Mouse (Mus musculus): ENCODE results near the gene Stk10. TPM values are rescaled to one million over a fixed set of nuclear protein-coding genes. Genes with fewer than 3 reads are reported as not detected.

Stk10 gene
- polyA plus RNA-seq, 1 experiment from 2014 or later, result 2.0 TPM

DNA sequence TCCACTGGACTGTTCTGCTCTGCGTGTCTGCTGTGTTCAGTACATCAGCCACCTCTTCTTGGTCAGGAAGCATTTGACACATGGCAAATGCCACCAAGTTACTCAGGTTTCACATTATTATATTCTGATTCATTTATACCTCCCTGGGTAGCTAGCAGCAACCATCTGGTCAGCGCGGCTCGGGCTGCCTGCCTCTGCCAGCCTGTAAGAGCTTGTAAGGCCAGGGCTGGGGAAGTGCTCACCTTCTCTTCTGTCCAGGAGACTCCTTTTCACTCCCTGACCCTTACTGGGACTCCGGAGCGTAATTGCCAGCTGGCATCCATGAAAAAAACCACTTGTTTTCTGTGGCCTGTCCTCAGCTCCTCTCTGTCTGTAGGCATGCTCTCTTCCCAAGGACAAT is 16.1 kb downstream of the Stk10 start:
- no peak overlapping the region for H3K27ac ChIP-seq (replicated peaks; ENCODE audit: low read depth, low read length)
- peaks cover 16% of the 10 kb centered on the region for H3K4me1 ChIP-seq (ENCODE audit: control insufficient read depth, insufficient read depth, low read length)
- no peak for DNase-seq (ENCODE audit: low spot score)
- no peak for ATAC-seq (ENCODE audit: insufficient number of reproducible peaks, low FRiP score, low TSS enrichment, low read depth)
- no peak overlapping the region for H3K4me2 ChIP-seq (ENCODE audit: low read depth, severe bottlenecking)
- 68% methylated on average over 6 of the region's 6 CpGs for WGBS
- no peaks in the 10 kb centered on the region for H3K36me3 ChIP-seq (ENCODE audit: control insufficient read depth, insufficient read depth, low read length)
- no peak overlapping the region for H3K4me3 ChIP-seq (ENCODE audit: low read depth, low read length)
- H3K27me3 ChIP-seq (ENCODE audit: control insufficient read depth, insufficient read depth, low read length), result no peaks in the 10 kb centered on the region
- no peaks in the 10 kb centered on the region for H3K9me3 ChIP-seq (ENCODE audit: control insufficient read depth, low read length)
- no peak overlapping the region for H3K9ac ChIP-seq (ENCODE audit: low read length)

GRCm38 (mm10) chr11:32550102-32550501 is 17.0 kb downstream of the Stk10 start:
- Histone ChIP-seq H3K9me3 (ENCODE audit: control insufficient read depth, low read length) (no peaks in the 10 kb centered on the region), H3K36me3 (ENCODE audit: control insufficient read depth, insufficient read depth, low read length) (no peaks in the 10 kb centered on the region), H3K4me2 (ENCODE audit: low read depth, severe bottlenecking) (no peak overlapping the region), H3K27ac (replicated peaks; ENCODE audit: low read depth, low read length) (no peak overlapping the region), H3K4me3 (ENCODE audit: low read depth, low read length) (no peak overlapping the region), H3K4me1 (ENCODE audit: control insufficient read depth, insufficient read depth, low read length) (peaks cover 16% of the 10 kb centered on the region), H3K27me3 (ENCODE audit: control insufficient read depth, insufficient read depth, low read length) (no peaks in the 10 kb centered on the region), H3K9ac (ENCODE audit: low read length) (no peak overlapping the region)
- DNase-seq (ENCODE audit: low spot score) (no peak), ATAC-seq (ENCODE audit: insufficient number of reproducible peaks, low FRiP score, low TSS enrichment, low read depth) (no peak)
- 49% methylated on average over 4 of the region's 4 CpGs for whole genome bisulfite sequencing

- WGBS, result 95% methylated on average over 4 of the region's 4 CpGs
Measured at GRCm38 (mm10) chr11:32551056-32551455, 18.0 kb downstream of the Stk10 start.

GRCm38 (mm10) chr11:32551579-32552297 is 18.6 kb downstream of the Stk10 start:
- Histone ChIP-seq H3K9ac (ENCODE audit: low read length) (no peak overlapping the region), H3K27me3 (ENCODE audit: control insufficient read depth, insufficient read depth, low read length) (no peaks in the 10 kb centered on the region), H3K27ac (replicated peaks; ENCODE audit: low read depth, low read length) (no peak overlapping the region), H3K9me3 (ENCODE audit: control insufficient read depth, low read length) (no peaks in the 10 kb centered on the region), H3K36me3 (ENCODE audit: control insufficient read depth, insufficient read depth, low read length) (no peaks in the 10 kb centered on the region), H3K4me3 (ENCODE audit: low read depth, low read length) (no peak overlapping the region), H3K4me2 (ENCODE audit: low read depth, severe bottlenecking) (no peak overlapping the region), H3K4me1 (ENCODE audit: control insufficient read depth, insufficient read depth, low read length) (peaks cover 16% of the 10 kb centered on the region)
- 68% methylated on average over 12 of the region's 12 CpGs for WGBS
- ATAC-seq (ENCODE audit: insufficient number of reproducible peaks, low FRiP score, low TSS enrichment, low read depth) (no peak), DNase-seq (ENCODE audit: low spot score) (no peak)

More at GRCm38 (mm10) chr11:32551056-32551455, 18.0 kb downstream of the Stk10 start:
- Histone ChIP-seq H3K4me2 (ENCODE audit: low read depth, severe bottlenecking) (no peak overlapping the region), H3K9me3 (ENCODE audit: control insufficient read depth, low read length) (no peaks in the 10 kb centered on the region), H3K36me3 (ENCODE audit: control insufficient read depth, insufficient read depth, low read length) (no peaks in the 10 kb centered on the region), H3K27ac (replicated peaks; ENCODE audit: low read depth, low read length) (no peak overlapping the region), H3K4me1 (ENCODE audit: control insufficient read depth, insufficient read depth, low read length) (peaks cover 16% of the 10 kb centered on the region), H3K4me3 (ENCODE audit: low read depth, low read length) (no peak overlapping the region), H3K9ac (ENCODE audit: low read length) (no peak overlapping the region), H3K27me3 (ENCODE audit: control insufficient read depth, insufficient read depth, low read length) (no peaks in the 10 kb centered on the region)
- no peak for ATAC-seq (ENCODE audit: insufficient number of reproducible peaks, low FRiP score, low TSS enrichment, low read depth)
- DNase-seq (ENCODE audit: low spot score), result no peak

- no peaks in the 10 kb centered on the region for H3K27me3 ChIP-seq (ENCODE audit: control insufficient read depth, insufficient read depth, low read length)
- DNase-seq (ENCODE audit: low spot score) (no peak), ATAC-seq (ENCODE audit: insufficient number of reproducible peaks, low FRiP score, low TSS enrichment, low read depth) (no peak)
- peaks cover 16% of the 10 kb centered on the region for H3K4me1 ChIP-seq (ENCODE audit: control insufficient read depth, insufficient read depth, low read length)
- no peak overlapping the region for H3K9ac ChIP-seq (ENCODE audit: low read length)
- no peaks in the 10 kb centered on the region for H3K9me3 ChIP-seq (ENCODE audit: control insufficient read depth, low read length)
- no peak overlapping the region for H3K4me2 ChIP-seq (ENCODE audit: low read depth, severe bottlenecking)
- no peak overlapping the region for H3K4me3 ChIP-seq (ENCODE audit: low read depth, low read length)
- H3K27ac ChIP-seq (replicated peaks; ENCODE audit: low read depth, low read length), result no peak overlapping the region
- H3K36me3 ChIP-seq (ENCODE audit: control insufficient read depth, insufficient read depth, low read length), result no peaks in the 10 kb centered on the region
- 65% methylated on average over 13 of the region's 13 CpGs for WGBS
Measured at GRCm38 (mm10) chr11:32552401-32553090, 19.4 kb downstream of the Stk10 start.

DNA sequence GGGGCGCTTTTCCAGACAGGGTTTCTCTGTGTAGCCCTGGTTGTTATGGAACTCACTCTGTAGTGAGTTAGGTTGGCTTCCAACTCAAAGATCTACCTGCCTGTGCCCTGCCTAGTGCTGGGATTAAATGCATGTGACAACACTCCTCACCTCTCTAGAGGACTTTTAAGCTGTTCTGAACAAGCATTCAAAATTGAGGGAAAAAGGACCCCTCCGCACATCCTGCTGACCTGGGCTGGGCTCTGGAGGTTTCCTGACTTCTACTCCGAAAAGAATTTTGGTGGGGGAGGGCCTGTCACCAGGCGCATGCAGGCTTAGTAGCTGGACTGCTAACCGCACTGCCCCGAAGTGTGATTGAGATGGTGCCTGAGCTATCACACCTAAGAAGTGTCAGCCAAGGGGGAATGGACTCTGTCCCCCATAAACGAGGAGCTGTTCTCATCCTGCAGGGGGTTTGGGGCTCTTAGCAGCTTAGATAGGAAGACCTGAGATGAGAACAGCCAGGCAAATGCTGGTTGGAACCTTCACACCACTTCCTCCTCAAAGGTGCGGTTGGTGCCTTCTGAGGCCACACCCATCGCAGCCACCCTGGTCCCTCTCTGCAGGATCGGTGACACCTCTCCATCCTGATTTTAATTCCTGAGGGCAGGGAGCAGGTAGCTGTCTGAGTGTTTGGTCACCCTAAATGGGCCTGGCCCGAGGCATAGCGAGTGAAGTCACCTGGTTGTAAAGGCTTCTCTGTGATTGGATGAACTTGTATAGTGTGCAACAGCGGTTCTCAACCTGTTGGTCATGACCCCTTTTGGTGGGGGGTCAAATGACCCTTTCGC is 20.4 kb downstream of the Stk10 start:
- Histone ChIP-seq H3K9ac (ENCODE audit: low read length) (no peak overlapping the region), H3K27ac (replicated peaks; ENCODE audit: low read depth, low read length) (no peak overlapping the region), H3K4me2 (ENCODE audit: low read depth, severe bottlenecking) (no peak overlapping the region), H3K4me3 (ENCODE audit: low read depth, low read length) (no peak overlapping the region), H3K9me3 (ENCODE audit: control insufficient read depth, low read length) (no peaks in the 10 kb centered on the region), H3K27me3 (ENCODE audit: control insufficient read depth, insufficient read depth, low read length) (no peaks in the 10 kb centered on the region), H3K36me3 (ENCODE audit: control insufficient read depth, insufficient read depth, low read length) (no peaks in the 10 kb centered on the region), H3K4me1 (ENCODE audit: control insufficient read depth, insufficient read depth, low read length) (peaks cover 16% of the 10 kb centered on the region)
- DNase-seq (ENCODE audit: low spot score), result no peak
- WGBS, result 52% methylated on average over 14 of the region's 14 CpGs
- no peak for ATAC-seq (ENCODE audit: insufficient number of reproducible peaks, low FRiP score, low TSS enrichment, low read depth)

- Histone ChIP-seq H3K9me3 (ENCODE audit: control insufficient read depth, low read length) (no peaks in the 10 kb centered on the region), H3K4me2 (ENCODE audit: low read depth, severe bottlenecking) (no peak overlapping the region), H3K36me3 (ENCODE audit: control insufficient read depth, insufficient read depth, low read length) (no peaks in the 10 kb centered on the region), H3K27ac (replicated peaks; ENCODE audit: low read depth, low read length) (no peak overlapping the region), H3K4me1 (ENCODE audit: control insufficient read depth, insufficient read depth, low read length) (peaks cover 13% of the 10 kb centered on the region), H3K4me3 (ENCODE audit: low read depth, low read length) (no peak overlapping the region), H3K9ac (ENCODE audit: low read length) (no peak overlapping the region), H3K27me3 (ENCODE audit: control insufficient read depth, insufficient read depth, low read length) (no peaks in the 10 kb centered on the region)
- WGBS, result 84% methylated on average over 14 of the region's 14 CpGs
- ATAC-seq (ENCODE audit: insufficient number of reproducible peaks, low FRiP score, low TSS enrichment, low read depth) (no peak), DNase-seq (ENCODE audit: low spot score) (no peak)
Measured at GRCm38 (mm10) chr11:32554141-32555091, 21.3 kb downstream of the Stk10 start.
